Comparison of ENCODE assay signal across 8 mouse cellular contexts in the genomic region with DNA sequence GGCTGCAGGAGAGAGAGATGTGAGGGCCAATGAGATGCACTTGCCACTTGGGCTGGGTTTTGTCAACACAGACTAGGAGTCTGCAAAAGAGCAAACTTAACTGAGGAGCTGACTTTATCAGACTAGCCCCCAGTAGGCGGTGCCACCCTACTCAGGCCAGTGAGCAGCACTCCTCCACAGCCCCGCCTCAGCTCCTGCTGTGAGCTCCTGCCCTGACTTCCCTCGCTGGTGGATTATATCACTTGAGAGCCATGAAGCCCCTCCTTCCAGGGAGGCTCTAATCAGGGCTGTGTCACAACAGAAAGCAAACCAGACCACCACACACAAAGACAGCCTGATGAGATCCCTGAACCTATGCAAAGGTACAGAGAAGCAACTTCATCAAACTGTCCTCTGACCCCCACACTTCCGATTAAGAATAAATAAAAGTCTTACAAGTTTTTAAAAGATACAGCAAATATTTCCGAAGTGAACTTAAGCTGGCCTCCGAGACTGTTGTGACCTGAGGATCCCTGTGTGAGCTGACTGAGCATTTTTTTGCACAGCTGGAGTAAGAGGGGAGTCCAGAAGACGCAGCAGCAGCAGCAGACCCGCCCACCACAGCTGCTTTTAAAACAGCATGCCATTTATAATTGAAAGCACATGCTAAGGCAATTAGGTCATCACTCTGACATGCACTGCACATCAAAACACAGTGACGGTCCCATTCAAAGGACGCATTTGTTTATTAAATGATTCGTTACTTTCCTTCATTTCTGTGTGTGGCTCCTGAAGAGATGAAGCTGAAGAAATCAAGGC. TPM values are rescaled to one million over a fixed set of nuclear protein-coding genes. Genes with fewer than 3 reads are reported as not detected.
DNase-seq lines count a peak whose midpoint lies in the region; ATAC-seq lines count a peak whose summit lies in the region.

No protein-coding gene starts in this region.

- peaks cover 50% of the 10 kb centered on the region for H3K36me3 ChIP-seq in midbrain, embryonic 10.5 days
- no peaks in the 10 kb centered on the region for H3K36me3 ChIP-seq in midbrain, embryonic 16.5 days (ENCODE audit: control insufficient read depth, insufficient read depth, low read length)
- no peaks in the 10 kb centered on the region for H3K36me3 ChIP-seq in forebrain, embryonic 16.5 days (ENCODE audit: control insufficient read depth, insufficient read depth)
- peaks cover 5% of the 10 kb centered on the region; the same call in 1 of the 2 replicates for H3K36me3 ChIP-seq in hindbrain, embryonic 12.5 days
- no peaks in the 10 kb centered on the region for H3K36me3 ChIP-seq in liver, embryonic 11.5 days (ENCODE audit: control insufficient read depth, insufficient read depth, low read length)
- no peaks in the 10 kb centered on the region for H3K36me3 ChIP-seq in neural tube, embryonic 11.5 days (ENCODE audit: control insufficient read depth, insufficient read depth, low read length)

- no peak overlapping the region for H3K9ac ChIP-seq in midbrain, embryonic 16.5 days (ENCODE audit: low read depth, low read length)
- no peak overlapping the region for H3K9ac ChIP-seq in forebrain, embryonic 16.5 days (replicated peaks; ENCODE audit: low read depth, low read length)
- no peak overlapping the region for H3K9ac ChIP-seq in hindbrain, embryonic 12.5 days
- H3K9ac ChIP-seq in liver, embryonic 11.5 days (ENCODE audit: low read depth, low read length): no peak overlapping the region
- no peak overlapping the region for H3K9ac ChIP-seq in neural tube, embryonic 11.5 days (ENCODE audit: low read length)

- H3K4me1 ChIP-seq in midbrain, embryonic 10.5 days: peaks cover 40% of the 10 kb centered on the region
- H3K4me1 ChIP-seq in midbrain, embryonic 16.5 days (ENCODE audit: control insufficient read depth, insufficient read depth, low read length): peaks cover 26% of the 10 kb centered on the region
- peaks cover 25% of the 10 kb centered on the region for H3K4me1 ChIP-seq in forebrain, embryonic 16.5 days (replicated peaks; ENCODE audit: control insufficient read depth, insufficient read depth, low read length)
- H3K4me1 ChIP-seq in hindbrain, embryonic 12.5 days: peaks cover 37% of the 10 kb centered on the region
- H3K4me1 ChIP-seq in liver, embryonic 11.5 days (replicated peaks; ENCODE audit: control insufficient read depth, insufficient read depth, low read length): peaks cover 25% of the 10 kb centered on the region
- peaks cover 9% of the 10 kb centered on the region for H3K4me1 ChIP-seq in neural tube, embryonic 11.5 days (ENCODE audit: control insufficient read depth, insufficient read depth, low read length)

- DNase-seq in midbrain, embryonic 10.5 days (ENCODE audit: low spot score): peak; percentile 39
- DNase-seq in liver, embryonic 11.5 days (ENCODE audit: low spot score): peak; percentile 57
- DNase-seq in neural tube, embryonic 11.5 days (ENCODE audit: low spot score): peak; percentile 40
- DNase-seq in spleen, postnatal 10 days (ENCODE audit: low spot score in 2 of 2): no peak
- no peak for DNase-seq in spleen, postnatal 14 days (ENCODE audit: low spot score in 2 of 2)

- no peak overlapping the region for H3K4me2 ChIP-seq in midbrain, embryonic 16.5 days (ENCODE audit: low read length)
- no peak overlapping the region for H3K4me2 ChIP-seq in forebrain, embryonic 16.5 days (ENCODE audit: low read length)
- H3K4me2 ChIP-seq in hindbrain, embryonic 12.5 days (replicated peaks): 0 out of 2 replicates have a peak overlapping the region, but pooled peaks have one; percentile 3
- H3K4me2 ChIP-seq in liver, embryonic 11.5 days: peak overlapping the region; percentile 41
- no peak overlapping the region for H3K4me2 ChIP-seq in neural tube, embryonic 11.5 days (ENCODE audit: low read depth)

- no peaks in the 10 kb centered on the region for H3K9me3 ChIP-seq in midbrain, embryonic 10.5 days (replicated peaks)
- H3K9me3 ChIP-seq in midbrain, embryonic 16.5 days (replicated peaks; ENCODE audit: control insufficient read depth, low read length, poor library complexity, severe bottlenecking): no peaks in the 10 kb centered on the region
- H3K9me3 ChIP-seq in forebrain, embryonic 16.5 days (ENCODE audit: control insufficient read depth, low read length): no peaks in the 10 kb centered on the region
- no peaks in the 10 kb centered on the region for H3K9me3 ChIP-seq in hindbrain, embryonic 12.5 days (replicated peaks)
- H3K9me3 ChIP-seq in liver, embryonic 11.5 days (ENCODE audit: control insufficient read depth, low read length): no peaks in the 10 kb centered on the region
- no peaks in the 10 kb centered on the region for H3K9me3 ChIP-seq in neural tube, embryonic 11.5 days (ENCODE audit: control insufficient read depth, low read length)

- ATAC-seq in midbrain, embryonic 16.5 days: no peak
- peak; percentile 56 for ATAC-seq in forebrain, embryonic 16.5 days
- no peak for ATAC-seq in hindbrain, embryonic 12.5 days (ENCODE audit: low FRiP score)
- ATAC-seq in liver, embryonic 11.5 days (replicated peaks; ENCODE audit: low FRiP score): peak; percentile 92
- ATAC-seq in neural tube, embryonic 11.5 days (ENCODE audit: insufficient read depth, low FRiP score, low TSS enrichment): no peak

- no peaks in the 10 kb centered on the region for H3K27me3 ChIP-seq in midbrain, embryonic 10.5 days (ENCODE audit: low read depth, poor library complexity, severe bottlenecking)
- no peaks in the 10 kb centered on the region for H3K27me3 ChIP-seq in midbrain, embryonic 16.5 days (ENCODE audit: control insufficient read depth, insufficient read depth, low read depth, low read length)
- H3K27me3 ChIP-seq in forebrain, embryonic 16.5 days (replicated peaks; ENCODE audit: control insufficient read depth, insufficient read depth, low read length): no peaks in the 10 kb centered on the region
- no peaks in the 10 kb centered on the region for H3K27me3 ChIP-seq in hindbrain, embryonic 12.5 days
- no peaks in the 10 kb centered on the region for H3K27me3 ChIP-seq in liver, embryonic 11.5 days (replicated peaks; ENCODE audit: control insufficient read depth, insufficient read depth, low read length)
- no peaks in the 10 kb centered on the region for H3K27me3 ChIP-seq in neural tube, embryonic 11.5 days (ENCODE audit: control insufficient read depth, insufficient read depth, low read length)

- WGBS in midbrain, embryonic 10.5 days: 25% methylated on average over 11 of the region's 11 CpGs
- WGBS in midbrain, embryonic 16.5 days: 17% methylated on average over 11 of the region's 11 CpGs
- 17% methylated on average over 11 of the region's 11 CpGs for WGBS in forebrain, embryonic 16.5 days
- WGBS in hindbrain, embryonic 12.5 days: 22% methylated on average over 11 of the region's 11 CpGs
- WGBS in liver, embryonic 11.5 days: 33% methylated on average over 11 of the region's 11 CpGs
- WGBS in neural tube, embryonic 11.5 days: 27% methylated on average over 11 of the region's 11 CpGs

- H3K27ac ChIP-seq in midbrain, embryonic 10.5 days (replicated peaks): peak overlapping the region; percentile 34; the same call in 1 of the 2 replicates
- H3K27ac ChIP-seq in midbrain, embryonic 16.5 days (ENCODE audit: low read length): no peak overlapping the region
- no peak overlapping the region for H3K27ac ChIP-seq in forebrain, embryonic 16.5 days (ENCODE audit: low read length)
- H3K27ac ChIP-seq in hindbrain, embryonic 12.5 days: no peak overlapping the region
- no peak overlapping the region for H3K27ac ChIP-seq in liver, embryonic 11.5 days (ENCODE audit: low read depth, low read length)
- no peak overlapping the region for H3K27ac ChIP-seq in neural tube, embryonic 11.5 days (ENCODE audit: low read depth, low read length)

- no peak overlapping the region for H3K4me3 ChIP-seq in midbrain, embryonic 10.5 days
- no peak overlapping the region for H3K4me3 ChIP-seq in midbrain, embryonic 16.5 days (ENCODE audit: low read depth, low read length)
- no peak overlapping the region for H3K4me3 ChIP-seq in forebrain, embryonic 16.5 days (replicated peaks; ENCODE audit: low read length)
- H3K4me3 ChIP-seq in hindbrain, embryonic 12.5 days: no peak overlapping the region
- no peak overlapping the region for H3K4me3 ChIP-seq in liver, embryonic 11.5 days (ENCODE audit: low read depth, low read length)
- H3K4me3 ChIP-seq in neural tube, embryonic 11.5 days (ENCODE audit: low read depth, low read length): no peak overlapping the region

RNA-seq across cellular contexts. Expression of a gene that starts 6.0 kb away (rescaled TPM):
- 196 and 202 TPM in 2 replicates for polyA plus RNA-seq in midbrain, embryonic 10.5 days (2016; fragmentation: Nextera tagmentation; extraction: Ambion mirVana)
- 145 and 149 TPM in 2 replicates for polyA plus RNA-seq in midbrain, embryonic 16.5 days (2015; fragmentation: Nextera tagmentation; extraction: Ambion mirVana)
- 147 and 168 TPM in 2 replicates for polyA plus RNA-seq in forebrain, embryonic 16.5 days (2015; fragmentation: Nextera tagmentation; extraction: Ambion mirVana)
- polyA plus RNA-seq in hindbrain, embryonic 12.5 days (2016; fragmentation: Nextera tagmentation; extraction: Ambion mirVana): 208 and 220 TPM in 2 replicates
- 115 and 123 TPM in 2 replicates for polyA plus RNA-seq in liver, embryonic 11.5 days (2014; fragmentation: Nextera tagmentation; extraction: Ambion mirVana)
- 218 and 226 TPM in 2 replicates for polyA plus RNA-seq in neural tube, embryonic 11.5 days (2014; fragmentation: Nextera tagmentation; extraction: Ambion mirVana)

Comparison
In these comparisons a context has a peak if more than half of its experiments do, and no peak if none do; other contexts are left out.
1. DNase-seq: peak in midbrain, embryonic 10.5 days (single experiment), liver, embryonic 11.5 days (single experiment) and neural tube, embryonic 11.5 days (single experiment); none in spleen, postnatal 10 days (0 of 2) and spleen, postnatal 14 days (0 of 2).
2. ATAC-seq: peak in forebrain, embryonic 16.5 days (single experiment) and liver, embryonic 11.5 days (single experiment); none in midbrain, embryonic 16.5 days (single experiment), hindbrain, embryonic 12.5 days (single experiment) and neural tube, embryonic 11.5 days (single experiment).
3. H3K4me2 ChIP-seq: peak in hindbrain, embryonic 12.5 days (single experiment) and liver, embryonic 11.5 days (single experiment); none in midbrain, embryonic 16.5 days (single experiment), forebrain, embryonic 16.5 days (single experiment) and neural tube, embryonic 11.5 days (single experiment).